In the genomic region with DNA sequence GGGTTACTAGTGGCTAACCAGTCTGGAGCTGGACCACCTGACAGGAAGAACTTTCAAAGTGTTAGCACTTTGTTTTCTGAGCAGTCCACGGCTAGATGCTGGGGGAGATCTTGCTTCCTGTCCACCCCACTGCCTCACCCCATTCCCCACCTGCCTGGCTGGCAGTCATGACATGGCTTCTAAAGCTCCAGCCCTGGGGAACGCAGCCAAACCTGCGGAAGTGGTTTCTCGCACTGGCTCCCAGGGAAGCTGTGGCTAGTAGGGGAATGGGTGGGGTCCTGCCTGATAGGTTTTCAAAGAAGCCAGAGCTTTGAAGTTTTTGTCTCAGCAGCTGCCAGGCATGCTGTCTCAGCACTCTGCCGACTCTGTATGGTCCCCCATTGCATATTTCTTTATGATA, we compare ENCODE assay signal across 10 mouse cellular contexts.
A peak's percentile ranks its signal among the peaks of the same experiment; 100 is the strongest.
DNase-seq lines count a peak whose midpoint lies in the region; ATAC-seq lines count a peak whose summit lies in the region.
"Had no signal": no experiment of that assay in that cellular context is flagged by ENCODE, and none has a peak within 500 bp of the region (broad histone marks: within the 10 kb centered on the region; RNA-seq: fewer than 3 reads in every experiment).

No protein-coding gene starts in this region.

- no peaks in the 10 kb centered on the region for H3K36me3 ChIP-seq in limb, embryonic 12.5 days
- no peaks in the 10 kb centered on the region for H3K36me3 ChIP-seq in intestine, embryonic 15.5 days

- H3K27me3 ChIP-seq in limb, embryonic 12.5 days = no peaks in the 10 kb centered on the region
- no peaks in the 10 kb centered on the region for H3K27me3 ChIP-seq in intestine, embryonic 15.5 days (replicated peaks)

- H3K9ac ChIP-seq in limb, embryonic 12.5 days (replicated peaks) = no peak overlapping the region
- no peak overlapping the region for H3K9ac ChIP-seq in intestine, embryonic 15.5 days

- H3K9me3 ChIP-seq in limb, embryonic 12.5 days = no peaks in the 10 kb centered on the region
- H3K9me3 ChIP-seq in intestine, embryonic 15.5 days = no peaks in the 10 kb centered on the region

- H3K27ac ChIP-seq in limb, embryonic 12.5 days = peak overlapping the region; percentile 41; the same call in 1 of the 2 replicates
- H3K27ac ChIP-seq in intestine, embryonic 15.5 days = no peak overlapping the region
- H3K27ac ChIP-seq: macrophage had no signal

- peak; percentile 75 for DNase-seq in T-cell, adult 2 months (ENCODE audit: low spot score)
- DNase-seq in spleen, postnatal 36 days (ENCODE audit: low spot score in 2 of 2) = peak; percentile 71 to 75
- DNase-seq in right cerebral cortex, postnatal 14 days = no peak
- DNase-seq in ovary, postnatal 36 days (ENCODE audit: low spot score) = no peak
- DNase-seq: gastrocnemius, postnatal 10 days; kidney, adult 8-10 months had no signal

- H3K4me3 ChIP-seq in limb, embryonic 12.5 days (replicated peaks) = no peak overlapping the region
- no peak overlapping the region for H3K4me3 ChIP-seq in intestine, embryonic 15.5 days (replicated peaks)

- WGBS in limb, embryonic 12.5 days = 40% methylated on average over 5 of the region's 5 CpGs
- WGBS in intestine, embryonic 15.5 days = 51% methylated on average over 5 of the region's 5 CpGs

- no peak overlapping the region for H3K4me2 ChIP-seq in limb, embryonic 12.5 days
- no peak overlapping the region for H3K4me2 ChIP-seq in intestine, embryonic 15.5 days (replicated peaks)

- H3K4me1 ChIP-seq in limb, embryonic 12.5 days (replicated peaks) = peaks cover 32% of the 10 kb centered on the region
- H3K4me1 ChIP-seq in intestine, embryonic 15.5 days (replicated peaks) = peaks cover 7% of the 10 kb centered on the region; the same call in 1 of the 2 replicates

- ATAC-seq in CD4-positive, CD25-positive, alpha-beta regulatory T cell, adult 4 months = peak; percentile 82
- ATAC-seq in limb, embryonic 12.5 days (ENCODE audit: insufficient number of reproducible peaks, insufficient read depth, low FRiP score, low TSS enrichment, low read depth) = no peak
- no peak for ATAC-seq in intestine, embryonic 15.5 days

Comparison
In these comparisons a context has a peak if more than half of its experiments do, and no peak if none do; other contexts are left out.
1. DNase-seq: peak in T-cell, adult 2 months (single experiment) and spleen, postnatal 36 days (2 of 2); none in right cerebral cortex, postnatal 14 days (single experiment) and ovary, postnatal 36 days (single experiment).